Mouse (Mus musculus) heart, postnatal 0 days (tissue): ENCODE measurements at regions not wholly inside any gene's neighbourhood (a gene's known extent, or its start where the extent isn't known, plus 50 kb on each side); places are given as distances from the start of the nearest gene placed in this dataset.

ENCODE experiments used
- ATAC-seq: fragments of 200-750 bp; cut with Nextera tagmentation; 2 replicates; pipeline ENCODE4 v1.8.0; 2017; ENCODE audit warnings: low read depth, moderate number of reproducible peaks, moderate library complexity; ENCODE audit not compliant: insufficient read depth
- DNase-seq: peaks from one replicate; pipeline ENCODE4 v3.0.0-alpha.2; 2016; ENCODE audit warnings: low spot score
- H3K27ac ChIP-seq: fragments of 300-500 bp; sonication (generic); 2 replicates; pipeline ENCODE4 v1.5.1; 2014; ENCODE audit warnings: low read depth, mild to moderate bottlenecking
- H3K27me3 ChIP-seq: fragments of 300-500 bp; sonication (generic); 2 replicates; pipeline ENCODE4 v1.6.1; 2014; ENCODE audit warnings: low read length, mixed read lengths; ENCODE audit not compliant: control insufficient read depth, insufficient read depth
- H3K36me3 ChIP-seq: fragments of 300-500 bp; sonication (generic); replicated peaks from 2 replicates; pipeline ENCODE4 v1.6.1; 2014; ENCODE audit warnings: low read length, mixed read lengths; ENCODE audit not compliant: control insufficient read depth, insufficient read depth
- H3K4me1 ChIP-seq: fragments of 300-500 bp; sonication (generic); 2 replicates; pipeline ENCODE4 v1.6.1; 2014; ENCODE audit warnings: antibody characterized with exemption; ENCODE audit not compliant: control insufficient read depth, insufficient read depth
- H3K4me2 ChIP-seq: fragments of 300-500 bp; sonication (generic); 2 replicates; pipeline ENCODE4 v1.6.1; 2014; ENCODE audit warnings: low read depth, mild to moderate bottlenecking, low read length, moderate library complexity
- H3K4me3 ChIP-seq: fragments of 300-500 bp; sonication (generic); 2 replicates; pipeline ENCODE4 v1.5.1; 2014; ENCODE audit warnings: low read depth, low read length
- H3K9ac ChIP-seq: fragments of 300-500 bp; sonication (generic); replicated peaks from 2 replicates; pipeline ENCODE4 v1.6.1; 2014; ENCODE audit warnings: low read depth, low read length, mixed read lengths
- H3K9me3 ChIP-seq: fragments of 300-500 bp; sonication (generic); replicated peaks from 2 replicates; pipeline ENCODE4 v1.6.1; 2016; ENCODE audit warnings: low read length; ENCODE audit not compliant: control insufficient read depth
- CTCF ChIP-seq: IDR thresholded peaks from 2 replicates; pipeline ENCODE4 v1.5.1; 2016; ENCODE audit warnings: antibody characterized with exemption, control low read depth, low read depth
- EP300 ChIP-seq: IDR thresholded peaks from 2 replicates; pipeline ENCODE4 v1.6.1; 2016; ENCODE audit warnings: antibody characterized with exemption, low read depth
- WGBS: fragments of 180-500 bp; shearing (Covaris S2); extraction: QIAGEN DNeasy Blood & Tissue Kit; methylation state at CpG from one replicate; pipeline ENCODE4 v1.1.7; 2014; 5-methylcytosine and 5-hydroxymethylcytosine counted together

- H3K4me2 ChIP-seq: no peak overlapping the region
- no peak overlapping the region for H3K4me3 ChIP-seq
- H3K9me3 ChIP-seq: no peaks in the 10 kb centered on the region
- no peaks in the 10 kb centered on the region for H3K36me3 ChIP-seq
- no peak overlapping the region for H3K9ac ChIP-seq
- DNase-seq (no peak), ATAC-seq (no peak)
- TF ChIP-seq EP300: no peak
- no peak for TF ChIP-seq CTCF
- H3K27ac ChIP-seq: no peak overlapping the region
- no peaks in the 10 kb centered on the region for H3K4me1 ChIP-seq
- no peaks in the 10 kb centered on the region for H3K27me3 ChIP-seq
- WGBS: 75% methylated on average over 5 of the region's 5 CpGs
These were observed 127.5 kb upstream of the Rnf219 start for GRCm38 (mm10) chr14:104649980-104650379.

- TF ChIP-seq CTCF: no peak
- no peak for TF ChIP-seq EP300
- ATAC-seq (no peak), DNase-seq (no peak)
- Histone ChIP-seq H3K9ac (no peak overlapping the region), H3K4me3 (no peak overlapping the region), H3K27ac (no peak overlapping the region), H3K4me2 (no peak overlapping the region), H3K9me3 (no peaks in the 10 kb centered on the region), H3K27me3 (no peaks in the 10 kb centered on the region), H3K4me1 (no peaks in the 10 kb centered on the region), H3K36me3 (no peaks in the 10 kb centered on the region)
- WGBS: 69% methylated on average over 4 of the region's 4 CpGs
These were observed 122.2 kb upstream of the Rnf219 start for GRCm38 (mm10) chr14:104644626-104645025.

- 37% methylated on average over 6 of the region's 6 CpGs for WGBS
These were observed 120.3 kb upstream of the Rnf219 start for GRCm38 (mm10) chr14:104642783-104643182.

GRCm38 (mm10) chr14:104639300-104639699 is 116.9 kb upstream of the Rnf219 start:
- Histone ChIP-seq H3K27me3 (no peaks in the 10 kb centered on the region), H3K4me1 (no peaks in the 10 kb centered on the region), H3K4me3 (no peak overlapping the region), H3K36me3 (no peaks in the 10 kb centered on the region), H3K27ac (no peak overlapping the region), H3K9ac (no peak overlapping the region), H3K9me3 (no peaks in the 10 kb centered on the region), H3K4me2 (no peak overlapping the region)
- 85% methylated on average over 7 of the region's 7 CpGs for WGBS
- DNase-seq (no peak), ATAC-seq (no peak)
- TF ChIP-seq CTCF (no peak), EP300 (no peak)

More at GRCm38 (mm10) chr14:104642783-104643182, 120.3 kb upstream of the Rnf219 start:
- ATAC-seq: no peak
- TF ChIP-seq CTCF: no peak
- TF ChIP-seq EP300: no peak
- Histone ChIP-seq H3K4me3 (no peak overlapping the region), H3K9me3 (no peaks in the 10 kb centered on the region), H3K36me3 (no peaks in the 10 kb centered on the region), H3K4me2 (no peak overlapping the region), H3K27ac (no peak overlapping the region), H3K4me1 (no peaks in the 10 kb centered on the region), H3K9ac (no peak overlapping the region), H3K27me3 (no peaks in the 10 kb centered on the region)
- DNase-seq: no peak

GRCm38 (mm10) chr14:104611467-104611866 is 89.0 kb upstream of the Rnf219 start:
- H3K9ac ChIP-seq: no peak overlapping the region
- no peak overlapping the region for H3K4me2 ChIP-seq
- TF ChIP-seq EP300 (no peak), CTCF (no peak)
- H3K27me3 ChIP-seq: no peaks in the 10 kb centered on the region
- DNase-seq: no peak
- no peak overlapping the region for H3K4me3 ChIP-seq
- no peak overlapping the region for H3K27ac ChIP-seq
- 52% methylated on average over 3 of the region's 3 CpGs for WGBS
- no peak for ATAC-seq
- no peaks in the 10 kb centered on the region for H3K4me1 ChIP-seq
- H3K9me3 ChIP-seq: no peaks in the 10 kb centered on the region
- H3K36me3 ChIP-seq: no peaks in the 10 kb centered on the region

- TF ChIP-seq CTCF: peak; percentile 37
- no peak for TF ChIP-seq EP300
- Histone ChIP-seq H3K9me3 (no peaks in the 10 kb centered on the region), H3K4me1 (no peaks in the 10 kb centered on the region), H3K9ac (no peak overlapping the region), H3K27ac (no peak overlapping the region), H3K4me2 (no peak overlapping the region), H3K27me3 (no peaks in the 10 kb centered on the region), H3K4me3 (no peak overlapping the region), H3K36me3 (no peaks in the 10 kb centered on the region)
- DNase-seq (peak; percentile 17), ATAC-seq (peak; percentile 55; the same call in 1 of the 2 replicates)
- 72% methylated on average over 4 of the region's 4 CpGs for WGBS
These were observed 87.9 kb upstream of the Rnf219 start for GRCm38 (mm10) chr14:104610378-104610777.
